Mouse (Mus musculus): ENCODE measurements around the gene Brms1.

GRCm38 (mm10) chr19:5023621-5024479 is 17.3 kb upstream of the Brms1 start, which contains the start of gene Slc29a2:
- no peak for TF ChIP-seq CTCF (IDR thresholded peaks at IDR 0.05; ENCODE audit: insufficient read depth, low read length)
- peak; percentile 89; the same call in 1 of the 2 replicates for TF ChIP-seq POLR2A (IDR thresholded peaks at IDR 0.05; ENCODE audit: borderline replicate concordance, extremely low read depth, low read depth, low read length)
